Mouse (Mus musculus) lung, adult 2 months (tissue): ENCODE results near the gene Nlk.

Experiments used
- CTCF ChIP-seq: fragments of 200-500 bp; IDR thresholded peaks from 2 replicates; pipeline ENCODE4 v1.5.1; 2011; ENCODE audit warnings: mild to moderate bottlenecking, low read length, control low read depth; ENCODE audit not compliant: insufficient read depth
- POLR2A ChIP-seq: fragments of 200-500 bp; IDR thresholded peaks from 2 replicates; pipeline ENCODE4 v1.6.1; 2011; ENCODE audit warnings: low read depth, mild to moderate bottlenecking, control low read depth, low read length, borderline replicate concordance; ENCODE audit errors: extremely low read depth

DNA sequence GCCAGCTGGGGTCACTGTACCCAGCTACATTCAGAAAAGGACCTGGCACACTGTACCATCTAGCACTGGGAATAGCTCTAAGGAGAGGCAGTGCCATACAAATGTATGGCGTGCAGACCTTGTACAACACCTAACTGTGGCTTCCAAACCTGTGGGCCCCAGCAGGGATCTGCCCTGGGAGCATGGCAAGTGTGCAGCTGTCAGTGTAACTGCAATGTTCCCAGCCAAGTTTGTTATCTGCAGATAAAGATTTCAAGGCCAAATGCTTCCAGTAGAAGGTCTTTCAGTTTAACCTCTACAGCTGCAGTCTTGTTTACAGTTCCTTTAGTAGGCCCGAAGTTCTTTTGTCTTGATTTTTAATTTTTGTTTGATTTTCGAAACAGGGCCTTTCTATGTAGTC, 141.6 kb downstream of the Nlk start:
- TF ChIP-seq POLR2A: no peak
- TF ChIP-seq CTCF: no peak
